Mouse (Mus musculus) olfactory bulb, adult 2 months (tissue): ENCODE measurements at regions not wholly inside any gene's neighbourhood (a gene's known extent, or its start where the extent isn't known, plus 50 kb on each side); places are given as distances from the start of the nearest gene placed in this dataset.

Source experiments
- H3K27ac ChIP-seq: fragments of 200-500 bp; 2 replicates; pipeline ENCODE4 v1.5.1; 2012; ENCODE audit warnings: low read depth, low read length; ENCODE audit not compliant: insufficient read depth
- H3K4me1 ChIP-seq: fragments of 200-500 bp; 2 replicates; pipeline ENCODE4 v1.6.1; 2012; ENCODE audit warnings: low read length; ENCODE audit not compliant: control insufficient read depth, insufficient read depth
- H3K4me3 ChIP-seq: fragments of 200-500 bp; 2 replicates; pipeline ENCODE4 v1.5.1; 2012; ENCODE audit warnings: mild to moderate bottlenecking, low read depth, low read length, moderate library complexity; ENCODE audit not compliant: insufficient read depth
- CTCF ChIP-seq: fragments of 200-500 bp; IDR thresholded peaks from 2 replicates; pipeline ENCODE4 v1.5.1; 2012; ENCODE audit warnings: low read depth, mild to moderate bottlenecking, low read length, moderate library complexity; ENCODE audit not compliant: insufficient read depth
- POLR2A ChIP-seq: fragments of 200-500 bp; IDR thresholded peaks from 2 replicates; pipeline ENCODE4 v1.6.1; 2012; ENCODE audit warnings: mild to moderate bottlenecking, low read depth, low read length, moderate library complexity; ENCODE audit not compliant: insufficient read depth
- WGBS: fragments of 180-500 bp; shearing (Covaris S2); methylation state at CpG from one replicate; pipeline ENCODE4 v1.1.7; 2018; 5-methylcytosine and 5-hydroxymethylcytosine counted together

GRCm38 (mm10) chr1:137282457-137282856 is 322.2 kb upstream of the Nr5a2 start:
- WGBS: 87% methylated on average over 5 of the region's 5 CpGs
- TF ChIP-seq POLR2A (no peak), CTCF (no peak)
- Histone ChIP-seq H3K4me3 (no peak overlapping the region), H3K4me1 (no peaks in the 10 kb centered on the region), H3K27ac (no peak overlapping the region)

GRCm38 (mm10) chr1:137280391-137281386 is 320.4 kb upstream of the Nr5a2 start:
- Histone ChIP-seq H3K27ac (no peak overlapping the region), H3K4me3 (no peak overlapping the region), H3K4me1 (no peaks in the 10 kb centered on the region)
- TF ChIP-seq POLR2A: no peak
- WGBS: 42% methylated on average over 10 of the region's 10 CpGs

- H3K27ac ChIP-seq: no peak overlapping the region
- no peaks in the 10 kb centered on the region for H3K4me1 ChIP-seq
- 91% methylated on average over 2 of the region's 2 CpGs for WGBS
- no peak for TF ChIP-seq POLR2A
- no peak for TF ChIP-seq CTCF
- no peak overlapping the region for H3K4me3 ChIP-seq
Measured at GRCm38 (mm10) chr1:137279981-137280380, 319.7 kb upstream of the Nr5a2 start.

GRCm38 (mm10) chr1:137270659-137271612 is 310.7 kb upstream of the Nr5a2 start:
- H3K4me3 ChIP-seq: no peak overlapping the region
- no peak for TF ChIP-seq POLR2A
- no peak for TF ChIP-seq CTCF
- no peaks in the 10 kb centered on the region for H3K4me1 ChIP-seq
- no peak overlapping the region for H3K27ac ChIP-seq
- 49% methylated on average over 9 of the region's 9 CpGs for WGBS

GRCm38 (mm10) chr1:137262806-137263370 is 302.6 kb upstream of the Nr5a2 start:
- no peak overlapping the region for H3K4me3 ChIP-seq
- no peak overlapping the region for H3K27ac ChIP-seq
- no peaks in the 10 kb centered on the region for H3K4me1 ChIP-seq
- WGBS: 60% methylated on average over 1 of the region's 1 CpGs
- TF ChIP-seq POLR2A (no peak), CTCF (no peak)

- no peak overlapping the region for H3K27ac ChIP-seq
- 38% methylated on average over 5 of the region's 5 CpGs for WGBS
- no peak overlapping the region for H3K4me3 ChIP-seq
- H3K4me1 ChIP-seq: no peaks in the 10 kb centered on the region
- TF ChIP-seq CTCF: no peak
- TF ChIP-seq POLR2A: no peak
Measured at GRCm38 (mm10) chr1:137262121-137262525, 301.9 kb upstream of the Nr5a2 start.

- Histone ChIP-seq H3K4me3 (no peak overlapping the region), H3K27ac (no peak overlapping the region), H3K4me1 (no peaks in the 10 kb centered on the region)
- WGBS: 93% methylated on average over 3 of the region's 3 CpGs
- TF ChIP-seq CTCF: no peak
- no peak for TF ChIP-seq POLR2A
Measured at GRCm38 (mm10) chr1:137256294-137256693, 296.0 kb upstream of the Nr5a2 start.

- Histone ChIP-seq H3K27ac (no peak overlapping the region), H3K4me1 (no peaks in the 10 kb centered on the region), H3K4me3 (no peak overlapping the region)
- TF ChIP-seq CTCF: no peak
- no peak for TF ChIP-seq POLR2A
Measured at GRCm38 (mm10) chr1:137255041-137255440, 294.8 kb upstream of the Nr5a2 start.
